Mouse (Mus musculus) stomach, embryonic 14.5 days (tissue): ENCODE results near the gene Kcnv2. TPM values are rescaled to one million over a fixed set of nuclear protein-coding genes. Genes with fewer than 3 reads are reported as not detected.

Experiments
- ATAC-seq: fragments of 200-750 bp; cut with Nextera tagmentation; 2 replicates; pipeline ENCODE4 v1.8.0; 2017; ENCODE audit warnings: low read depth, moderate TSS enrichment; ENCODE audit not compliant: insufficient number of reproducible peaks, insufficient read depth, low FRiP score
- H3K27ac ChIP-seq: fragments of 300-500 bp; sonication (generic); 2 replicates; pipeline ENCODE4 v1.5.1; 2014; ENCODE audit warnings: mild to moderate bottlenecking, low read length, moderate library complexity, mixed read lengths
- H3K27me3 ChIP-seq: fragments of 300-500 bp; sonication (generic); 2 replicates; pipeline ENCODE4 v1.6.1; 2014; ENCODE audit warnings: low read length, control low read depth, mixed read lengths; ENCODE audit not compliant: control insufficient read depth, insufficient read depth
- H3K36me3 ChIP-seq: fragments of 300-500 bp; sonication (generic); 2 replicates; pipeline ENCODE4 v1.6.1; 2014; ENCODE audit warnings: mild to moderate bottlenecking, control low read depth, low read length, moderate library complexity, mixed read lengths; ENCODE audit not compliant: control insufficient read depth, insufficient read depth
- H3K4me1 ChIP-seq: fragments of 300-500 bp; sonication (generic); 2 replicates; pipeline ENCODE4 v1.6.1; 2014; ENCODE audit warnings: low read length, control low read depth, mixed read lengths; ENCODE audit not compliant: control insufficient read depth, insufficient read depth
- H3K4me2 ChIP-seq: fragments of 300-500 bp; sonication (generic); replicated peaks from 2 replicates; pipeline ENCODE4 v1.6.1; 2014; ENCODE audit warnings: low read depth, low read length, control low read depth
- H3K4me3 ChIP-seq: fragments of 300-500 bp; sonication (generic); 2 replicates; pipeline ENCODE4 v1.5.1; 2014; ENCODE audit warnings: low read depth, low read length, control low read depth
- H3K9ac ChIP-seq: fragments of 300-500 bp; sonication (generic); replicated peaks from 2 replicates; pipeline ENCODE4 v1.6.1; 2014; ENCODE audit warnings: low read depth, mild to moderate bottlenecking, control low read depth, low read length, moderate library complexity, mixed read lengths
- H3K9me3 ChIP-seq: fragments of 300-500 bp; sonication (generic); 2 replicates; pipeline ENCODE4 v1.6.1; 2016; ENCODE audit warnings: low read depth, low read length, control low read depth; ENCODE audit not compliant: control insufficient read depth
- WGBS: fragments of 180-500 bp; shearing (Covaris S2); extraction: QIAGEN DNeasy Blood & Tissue Kit; methylation state at CpG from one replicate; pipeline ENCODE4 v1.1.7; 2014; 5-methylcytosine and 5-hydroxymethylcytosine counted together
- polyA plus RNA-seq: library from polyadenylated mRNA; unstranded; fragments of >200 nt; fragmentation: Nextera tagmentation; extraction: Ambion mirVana; gene quantifications from 2 replicates; pipeline ENCODE4 v1.2.1, GENCODE M21; 2014

Kcnv2 gene
- polyA plus RNA-seq, 1 experiment from 2014 or later, result not detected

- Histone ChIP-seq H3K9me3 (no peaks in the 10 kb centered on the region), H3K36me3 (no peaks in the 10 kb centered on the region), H3K4me2 (no peak overlapping the region), H3K27ac (no peak overlapping the region), H3K9ac (no peak overlapping the region), H3K4me1 (0 out of 2 replicates have a peak, but pooled peaks cover 4% of the 10 kb centered on the region), H3K27me3 (no peaks in the 10 kb centered on the region), H3K4me3 (no peak overlapping the region)
- peak; percentile 72; the same call in 1 of the 2 replicates for ATAC-seq
- 73% methylated on average over 10 of the region's 10 CpGs for WGBS
These were observed 5.8 kb upstream of the Kcnv2 start for GRCm38 (mm10) chr19:27316313-27317258.

GRCm38 (mm10) chr19:27317337-27317736 lies 5.1 kb upstream of the Kcnv2 start:
- H3K36me3 ChIP-seq, result no peaks in the 10 kb centered on the region
- H3K9ac ChIP-seq, result no peak overlapping the region
- H3K9me3 ChIP-seq, result no peaks in the 10 kb centered on the region
- H3K4me3 ChIP-seq, result no peak overlapping the region
- no peak for ATAC-seq
- 0 out of 2 replicates have a peak, but pooled peaks cover 4% of the 10 kb centered on the region for H3K4me1 ChIP-seq
- 32% methylated on average over 5 of the region's 5 CpGs for WGBS
- no peak overlapping the region for H3K27ac ChIP-seq
- no peak overlapping the region for H3K4me2 ChIP-seq
- no peaks in the 10 kb centered on the region for H3K27me3 ChIP-seq

DNA sequence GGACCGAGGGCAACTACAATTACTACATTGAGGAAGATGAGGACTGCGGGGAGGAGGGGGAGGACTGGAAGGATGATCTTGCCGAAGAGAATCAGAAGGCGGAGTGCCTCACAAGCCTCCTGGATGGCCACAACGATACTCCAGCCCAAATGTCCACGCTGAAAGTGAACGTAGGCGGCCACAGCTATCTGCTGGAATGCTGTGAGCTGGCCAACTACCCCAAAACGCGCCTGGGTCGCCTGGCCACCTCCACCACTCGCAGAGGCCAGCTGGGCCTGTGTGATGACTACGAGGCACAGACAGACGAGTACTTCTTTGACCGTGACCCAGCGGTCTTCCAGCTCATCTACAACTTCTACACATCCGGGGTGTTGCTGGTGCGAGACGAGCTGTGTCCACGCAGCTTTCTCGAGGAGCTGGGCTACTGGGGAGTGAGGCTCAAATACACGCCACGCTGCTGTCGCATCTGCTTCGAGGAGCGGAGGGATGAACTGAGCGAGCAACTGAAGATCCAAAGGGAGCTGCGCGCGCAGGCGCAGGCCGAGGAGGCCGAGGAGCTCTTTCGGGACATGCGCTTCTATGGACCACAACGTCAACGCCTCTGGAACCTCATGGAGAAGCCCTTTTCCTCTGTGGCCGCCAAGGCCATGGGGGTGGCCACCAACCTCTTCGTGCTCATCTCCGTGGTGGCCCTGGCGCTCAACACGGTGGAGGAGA lies 681 bp downstream of the Kcnv2 start:
- no peak overlapping the region for H3K4me2 ChIP-seq
- no peak overlapping the region for H3K9ac ChIP-seq
- ATAC-seq, result no peak
- no peaks in the 10 kb centered on the region for H3K36me3 ChIP-seq
- H3K27ac ChIP-seq, result no peak overlapping the region
- no peaks in the 10 kb centered on the region for H3K9me3 ChIP-seq
- 95% methylated on average over 42 of the region's 42 CpGs for WGBS
- no peaks in the 10 kb centered on the region for H3K27me3 ChIP-seq
- H3K4me3 ChIP-seq, result no peak overlapping the region
- H3K4me1 ChIP-seq, result no peaks in the 10 kb centered on the region

DNA sequence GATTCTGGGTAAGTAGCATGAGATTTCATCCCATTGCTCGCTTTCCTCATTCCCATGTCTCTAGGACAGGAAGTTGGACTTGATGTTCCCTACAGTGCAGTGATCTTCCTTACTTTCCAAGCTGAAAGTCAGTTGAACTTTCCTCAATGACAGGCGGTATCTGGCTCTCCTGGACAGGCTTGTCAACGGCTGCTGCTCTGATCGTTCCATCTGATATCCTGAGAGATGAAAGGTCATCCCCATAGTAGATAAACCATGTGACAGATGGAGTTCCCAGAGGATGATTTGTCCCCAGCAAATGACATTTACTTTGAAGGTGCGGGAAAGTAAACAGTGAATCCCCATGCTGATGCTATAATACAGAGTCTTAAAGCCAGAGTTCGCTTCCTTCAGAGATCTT lies 3.2 kb downstream of the Kcnv2 start:
- no peak overlapping the region for H3K9ac ChIP-seq
- H3K9me3 ChIP-seq, result no peaks in the 10 kb centered on the region
- H3K4me2 ChIP-seq, result no peak overlapping the region
- H3K27me3 ChIP-seq, result no peaks in the 10 kb centered on the region
- H3K36me3 ChIP-seq, result no peaks in the 10 kb centered on the region
- H3K27ac ChIP-seq, result no peak overlapping the region
- no peaks in the 10 kb centered on the region for H3K4me1 ChIP-seq
- H3K4me3 ChIP-seq, result no peak overlapping the region
- WGBS, result 53% methylated on average over 6 of the region's 6 CpGs
- ATAC-seq, result no peak

DNA sequence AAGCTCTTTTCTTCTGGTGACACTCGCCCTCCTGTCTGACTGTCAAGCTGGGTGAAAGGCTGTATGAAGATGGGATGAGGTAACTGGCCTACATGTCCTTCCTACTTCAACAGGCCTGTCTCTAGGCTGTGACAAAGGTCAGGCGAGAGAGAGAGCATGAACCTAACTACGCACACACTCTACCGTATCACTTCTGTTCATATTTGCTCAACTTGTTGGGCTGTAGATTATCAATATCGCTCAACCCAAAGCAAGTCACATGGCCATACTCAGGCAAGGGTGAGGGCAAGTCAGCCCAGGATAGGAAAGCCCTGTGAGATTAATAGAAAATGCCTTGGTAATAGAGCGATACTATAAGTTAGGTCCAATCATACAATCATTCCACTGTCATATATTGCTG lies 5.2 kb downstream of the Kcnv2 start:
- H3K4me1 ChIP-seq, result no peaks in the 10 kb centered on the region; the same call in 1 of the 2 replicates
- no peaks in the 10 kb centered on the region for H3K27me3 ChIP-seq
- no peak for ATAC-seq
- H3K9me3 ChIP-seq, result no peaks in the 10 kb centered on the region
- no peak overlapping the region for H3K4me3 ChIP-seq
- H3K9ac ChIP-seq, result no peak overlapping the region
- no peak overlapping the region for H3K27ac ChIP-seq
- WGBS, result 88% methylated on average over 6 of the region's 6 CpGs
- H3K36me3 ChIP-seq, result no peaks in the 10 kb centered on the region
- H3K4me2 ChIP-seq, result no peak overlapping the region

DNA sequence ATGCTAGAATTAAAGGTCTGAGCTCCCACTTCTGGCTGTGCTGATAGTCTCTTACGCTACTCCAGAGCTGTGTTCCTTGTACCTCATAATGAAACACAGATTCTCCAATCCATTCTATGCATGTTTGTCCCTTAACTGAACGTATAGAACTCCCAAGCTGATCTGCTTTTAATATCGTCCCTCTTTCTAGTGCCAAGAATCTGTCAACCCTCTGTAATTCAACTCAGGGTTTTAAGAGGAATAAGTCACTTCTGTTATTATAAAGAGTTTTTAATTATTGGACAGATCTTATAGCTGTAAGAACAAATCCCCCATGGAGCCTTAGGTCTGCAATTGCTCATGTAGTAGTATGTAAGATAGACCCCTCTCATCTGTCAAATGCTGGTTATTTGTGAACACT lies 5.8 kb downstream of the Kcnv2 start:
- Histone ChIP-seq H3K9ac (no peak overlapping the region), H3K27me3 (no peaks in the 10 kb centered on the region), H3K9me3 (no peaks in the 10 kb centered on the region), H3K36me3 (no peaks in the 10 kb centered on the region), H3K4me2 (no peak overlapping the region), H3K27ac (no peak overlapping the region), H3K4me3 (no peak overlapping the region), H3K4me1 (no peaks in the 10 kb centered on the region; the same call in 1 of the 2 replicates)
- no peak for ATAC-seq
- WGBS, result 53% methylated on average over 3 of the region's 3 CpGs

- no peaks in the 10 kb centered on the region; the same call in 1 of the 2 replicates for H3K4me1 ChIP-seq
- no peak overlapping the region for H3K9ac ChIP-seq
- no peak overlapping the region for H3K4me3 ChIP-seq
- 83% methylated on average over 4 of the region's 4 CpGs for WGBS
- no peak for ATAC-seq
- no peaks in the 10 kb centered on the region for H3K9me3 ChIP-seq
- H3K4me2 ChIP-seq, result no peak overlapping the region
- H3K36me3 ChIP-seq, result no peaks in the 10 kb centered on the region
- H3K27ac ChIP-seq, result no peak overlapping the region
- H3K27me3 ChIP-seq, result no peaks in the 10 kb centered on the region
These were observed 6.3 kb downstream of the Kcnv2 start for GRCm38 (mm10) chr19:27328644-27329043.

DNA sequence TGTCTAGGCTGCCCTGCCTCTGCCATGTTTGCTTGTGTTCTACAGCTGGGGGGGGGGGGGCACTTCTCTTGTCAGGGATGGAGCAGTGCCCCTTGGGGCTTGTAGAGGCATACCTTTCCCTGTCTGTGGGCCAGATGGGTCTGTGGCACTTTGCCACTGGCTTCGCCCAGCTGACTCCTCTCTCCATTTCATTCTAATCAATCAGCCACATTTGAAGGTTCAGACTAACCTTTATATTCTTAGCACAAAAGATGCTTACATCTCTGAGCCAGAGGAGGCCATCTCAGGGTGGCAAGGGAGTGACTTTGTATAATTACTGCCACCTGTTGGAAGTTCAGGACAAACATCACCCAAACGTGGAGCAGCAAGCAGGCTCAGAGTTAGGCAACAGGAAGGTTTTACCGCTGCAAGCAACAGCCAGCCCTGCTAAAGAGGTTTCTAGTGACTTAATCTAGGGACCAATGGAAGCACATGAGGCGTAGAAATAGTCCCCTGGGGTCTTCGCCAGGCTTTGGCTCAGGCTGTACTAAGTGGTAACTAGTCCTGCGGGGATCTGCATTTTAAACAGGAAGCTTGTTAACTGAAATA lies 9.9 kb downstream of the Kcnv2 start:
- no peak for ATAC-seq
- WGBS, result 58% methylated on average over 6 of the region's 6 CpGs
- Histone ChIP-seq H3K27ac (no peak overlapping the region), H3K9me3 (no peaks in the 10 kb centered on the region), H3K4me2 (no peak overlapping the region), H3K36me3 (no peaks in the 10 kb centered on the region), H3K27me3 (no peaks in the 10 kb centered on the region), H3K4me1 (no peaks in the 10 kb centered on the region; the same call in 1 of the 2 replicates), H3K9ac (no peak overlapping the region), H3K4me3 (no peak overlapping the region)
